Mouse (Mus musculus) cortical plate, adult 2 months (tissue): Measurements from ENCODE around the gene Srprb. TPM values are rescaled to one million over a fixed set of nuclear protein-coding genes. Genes with fewer than 3 reads are reported as not detected.

Source experiments
- H3K27ac ChIP-seq: fragments of 200-500 bp; 2 replicates; pipeline ENCODE4 v1.5.1; 2012; ENCODE audit warnings: low read length, control low read depth, inconsistent platforms; ENCODE audit not compliant: insufficient read depth
- H3K4me1 ChIP-seq: fragments of 200-500 bp; 2 replicates; pipeline ENCODE4 v1.6.1; 2011; ENCODE audit warnings: low read length; ENCODE audit not compliant: control insufficient read depth, insufficient read depth
- H3K4me3 ChIP-seq: fragments of 200-500 bp; 2 replicates; pipeline ENCODE4 v1.5.1; 2011; ENCODE audit warnings: mild to moderate bottlenecking, low read length, control low read depth; ENCODE audit not compliant: insufficient read depth
- CTCF ChIP-seq: fragments of 200-500 bp; IDR thresholded peaks from 2 replicates; pipeline ENCODE4 v1.5.1; 2011; ENCODE audit warnings: mild to moderate bottlenecking, control low read depth, low read length; ENCODE audit not compliant: insufficient read depth; ENCODE audit errors: extremely low read depth
- POLR2A ChIP-seq: fragments of 200-500 bp; IDR thresholded peaks from 2 replicates; pipeline ENCODE4 v1.6.1; 2011; ENCODE audit warnings: mild to moderate bottlenecking, low read length, control low read depth; ENCODE audit not compliant: insufficient read depth; ENCODE audit errors: extremely low read depth
- polyA plus RNA-seq: library from polyadenylated mRNA; depleted of rRNA; stranded (reverse); fragments of >200 nt; gene quantifications from 2 replicates; pipeline ENCODE4 v1.2.3, GENCODE M21; 2012

Gene Srprb
- polyA plus RNA-seq, 1 experiment: 35.3 TPM

GRCm38 (mm10) chr9:103232232-103233005 lies 30.5 kb upstream of the Srprb start:
- TF ChIP-seq CTCF (no peak), POLR2A (no peak)
- H3K27ac ChIP-seq: no peak overlapping the region

GRCm38 (mm10) chr9:103230151-103230951 lies 28.4 kb upstream of the Srprb start, which contains the start of the genes Gm20425 and Trf:
Gm20425 (minus strand) TSS chr9:103230307.
Trf (minus strand) TSS chr9:103230444.
- H3K4me3 ChIP-seq: peak within 1 kb of the TSS; percentile 5; the same call in 1 of the 2 replicates
- peak within 1 kb of the TSS; percentile 85 for H3K27ac ChIP-seq
- no peaks in the 10 kb centered on the region for H3K4me1 ChIP-seq
- TF ChIP-seq CTCF (no peak), POLR2A (0 out of 2 replicates have a peak, but pooled peaks have one; percentile 30)

More at GRCm38 (mm10) chr9:103232232-103233005, 30.5 kb upstream of the Srprb start:
- no peaks in the 10 kb centered on the region for H3K4me1 ChIP-seq
- no peak overlapping the region for H3K4me3 ChIP-seq

- H3K4me3 ChIP-seq: no peak overlapping the region; the same call in 1 of the 2 replicates
- H3K27ac ChIP-seq: no peak overlapping the region
These were observed 27.3 kb upstream of the Srprb start for GRCm38 (mm10) chr9:103229037-103229867.

DNA sequence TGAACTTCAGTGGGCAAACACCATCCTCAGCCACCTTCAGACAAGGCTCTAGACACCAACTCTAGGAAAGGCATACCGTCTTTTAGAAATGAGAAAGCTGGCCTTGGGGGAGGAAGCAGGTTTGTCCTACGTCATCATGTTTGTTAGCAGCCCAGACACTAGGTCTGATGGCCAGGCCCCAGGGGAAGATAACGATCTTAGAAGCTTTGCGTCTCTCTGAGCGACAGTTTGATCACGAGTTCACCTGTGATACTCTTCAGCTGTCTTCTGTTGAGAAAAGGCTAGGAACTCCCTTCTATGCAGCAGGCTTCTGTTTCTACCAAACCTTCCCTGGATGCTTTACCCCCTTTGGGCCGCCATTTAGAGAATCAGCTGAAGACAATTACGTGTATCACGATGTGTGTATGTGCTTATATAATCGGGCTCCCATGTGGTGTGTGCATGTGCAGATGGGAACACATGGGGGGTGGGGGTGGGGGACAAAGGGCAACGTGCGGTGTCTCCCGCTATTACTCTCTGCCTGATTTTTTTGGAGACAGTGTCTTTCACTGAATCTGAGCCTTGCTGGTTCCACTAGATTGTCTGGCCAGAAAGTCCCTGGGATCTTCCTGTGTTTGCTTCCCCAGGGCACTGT lies 26.6 kb upstream of the Srprb start:
- H3K4me3 ChIP-seq: no peak overlapping the region; the same call in 1 of the 2 replicates
- TF ChIP-seq CTCF (no peak), POLR2A (no peak)
- no peaks in the 10 kb centered on the region for H3K4me1 ChIP-seq
- H3K27ac ChIP-seq: no peak overlapping the region

More at GRCm38 (mm10) chr9:103229037-103229867, 27.3 kb upstream of the Srprb start:
- no peak for TF ChIP-seq CTCF
- no peak for TF ChIP-seq POLR2A
- no peaks in the 10 kb centered on the region for H3K4me1 ChIP-seq

- Histone ChIP-seq H3K4me3 (no peak overlapping the region), H3K4me1 (no peaks in the 10 kb centered on the region), H3K27ac (no peak overlapping the region)
- TF ChIP-seq CTCF: no peak
- no peak for TF ChIP-seq POLR2A
These were observed 25.8 kb upstream of the Srprb start for GRCm38 (mm10) chr9:103227760-103228159.

- no peak for TF ChIP-seq CTCF
- TF ChIP-seq POLR2A: no peak
- Histone ChIP-seq H3K4me3 (no peak overlapping the region), H3K4me1 (no peaks in the 10 kb centered on the region), H3K27ac (no peak overlapping the region)
These were observed 24.9 kb upstream of the Srprb start for GRCm38 (mm10) chr9:103226806-103227205.

DNA sequence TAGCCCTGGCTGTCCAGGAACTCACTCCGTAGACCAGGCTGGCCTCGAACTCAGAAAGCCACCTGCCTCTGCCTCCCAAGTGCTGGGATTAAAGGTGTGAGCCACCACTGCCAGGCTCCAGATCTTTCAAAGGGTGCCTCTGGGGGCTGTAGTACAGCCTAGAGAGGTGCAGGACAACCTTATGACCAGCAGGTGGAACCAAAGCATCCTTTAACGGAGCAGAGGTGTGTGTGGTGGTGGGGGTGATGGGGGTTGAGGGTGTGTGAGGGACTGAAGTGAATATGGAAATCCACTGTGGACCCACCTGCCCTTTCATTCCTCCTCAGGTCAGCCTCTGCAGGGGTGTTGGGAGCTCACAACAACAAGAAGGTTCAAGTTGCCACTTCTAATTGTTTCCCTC lies 23.5 kb upstream of the Srprb start:
- no peak overlapping the region for H3K4me3 ChIP-seq
- H3K27ac ChIP-seq: no peak overlapping the region
- H3K4me1 ChIP-seq: no peaks in the 10 kb centered on the region
- no peak for TF ChIP-seq POLR2A
- TF ChIP-seq CTCF: peak; percentile 37; the same call in 1 of the 2 replicates

DNA sequence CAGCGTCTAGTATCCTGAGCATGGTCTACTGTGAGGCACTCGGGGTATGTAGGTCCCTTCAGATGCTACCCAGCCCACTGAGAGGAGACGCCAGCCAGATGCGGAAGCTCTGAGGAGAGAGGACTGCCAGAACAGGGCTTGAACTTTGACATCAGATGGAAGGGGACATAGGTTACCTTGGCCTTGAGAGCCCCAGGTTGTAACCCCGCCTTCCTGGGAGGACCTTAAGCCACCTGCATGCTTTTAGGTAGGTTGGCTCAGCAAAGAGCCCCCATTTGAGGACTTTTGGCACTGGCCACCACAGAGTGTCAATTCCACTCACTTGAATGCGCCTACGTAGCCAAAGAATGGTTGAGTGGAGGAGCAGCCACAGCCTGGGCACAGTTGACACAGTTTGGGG lies 22.8 kb upstream of the Srprb start:
- Histone ChIP-seq H3K27ac (no peak overlapping the region), H3K4me3 (no peak overlapping the region), H3K4me1 (no peaks in the 10 kb centered on the region)
- TF ChIP-seq CTCF (no peak), POLR2A (no peak)
